Mouse (Mus musculus) cerebral cortex, adult 2 months (tissue): ENCODE data around the gene Pdgfa.

Experiments used
- WGBS: fragments of 180-500 bp; shearing (Covaris S2); methylation state at CpG from one replicate; pipeline ENCODE4 v1.1.7; 2018; 5-methylcytosine and 5-hydroxymethylcytosine counted together

The Pdgfa gene

GRCm38 (mm10) chr5:138997171-138997788, at the start of gene Pdgfa:
Gene Pdgfa, minus strand, starts transcription at chr5:138997370.
- 14% methylated on average over 48 of the region's 48 CpGs for WGBS

GRCm38 (mm10) chr5:139046636-139047035, 49.5 kb upstream of the Pdgfa start:
- 60% methylated on average over 5 of the region's 5 CpGs for WGBS

- WGBS, result 74% methylated on average over 4 of the region's 4 CpGs
Measured at GRCm38 (mm10) chr5:139043546-139043945, 46.4 kb upstream of the Pdgfa start.

GRCm38 (mm10) chr5:139042299-139042698, 45.1 kb upstream of the Pdgfa start:
- 84% methylated on average over 12 of the region's 12 CpGs for WGBS

- 76% methylated on average over 2 of the region's 2 CpGs for WGBS
Measured at GRCm38 (mm10) chr5:139035171-139035570, 38.0 kb upstream of the Pdgfa start.

- WGBS, result 66% methylated on average over 6 of the region's 6 CpGs
Measured at GRCm38 (mm10) chr5:139034746-139035145, 37.6 kb upstream of the Pdgfa start.

GRCm38 (mm10) chr5:139033406-139034317, 36.5 kb upstream of the Pdgfa start:
- whole genome bisulfite sequencing, result 41% methylated on average over 14 of the region's 14 CpGs

- WGBS, result 65% methylated on average over 15 of the region's 15 CpGs
Measured at GRCm38 (mm10) chr5:139027603-139028002, 30.4 kb upstream of the Pdgfa start.

GRCm38 (mm10) chr5:139024351-139025105, 27.4 kb upstream of the Pdgfa start:
- WGBS, result 76% methylated on average over 12 of the region's 12 CpGs

GRCm38 (mm10) chr5:139020595-139020994, 23.4 kb upstream of the Pdgfa start:
- WGBS, result 89% methylated on average over 6 of the region's 6 CpGs

GRCm38 (mm10) chr5:139017371-139018124, 20.4 kb upstream of the Pdgfa start:
- WGBS, result 80% methylated on average over 15 of the region's 15 CpGs

GRCm38 (mm10) chr5:139015097-139015496, 17.9 kb upstream of the Pdgfa start:
- WGBS, result 63% methylated on average over 3 of the region's 3 CpGs

- WGBS, result 95% methylated on average over 2 of the region's 2 CpGs
Measured at GRCm38 (mm10) chr5:139010649-139011048, 13.5 kb upstream of the Pdgfa start.

- WGBS, result 53% methylated on average over 4 of the region's 4 CpGs
Measured at GRCm38 (mm10) chr5:139007141-139007775, 10.1 kb upstream of the Pdgfa start.

- 59% methylated on average over 6 of the region's 6 CpGs for WGBS
Measured at GRCm38 (mm10) chr5:139004588-139004987, 7.4 kb upstream of the Pdgfa start.

- 84% methylated on average over 7 of the region's 7 CpGs for WGBS
Measured at GRCm38 (mm10) chr5:138999716-139000115, 2.5 kb upstream of the Pdgfa start.

GRCm38 (mm10) chr5:138997936-138998580, 888 bp upstream of the Pdgfa start:
- WGBS, result 5% methylated on average over 30 of the region's 30 CpGs

- WGBS, result 29% methylated on average over 24 of the region's 24 CpGs
Measured at GRCm38 (mm10) chr5:138996322-138997073, 672 bp downstream of the Pdgfa start.

- 1% methylated on average over 52 of the region's 52 CpGs for WGBS
Measured at GRCm38 (mm10) chr5:138995721-138996311, 1.4 kb downstream of the Pdgfa start.
